In genomic region chr6:98688624-98689023, GRCm38 (mm10) we compare ENCODE assay signal across 31 mouse cellular contexts.
"Had no signal": no experiment of that assay in that cellular context is flagged by ENCODE, and none has a peak within 500 bp of the region (broad histone marks: within the 10 kb centered on the region; RNA-seq: fewer than 3 reads in every experiment).

No protein-coding gene starts in this region.

- ATAC-seq: hindbrain, embryonic 16.5 days; hindbrain, postnatal 0 days; inflammation-experienced regulatory T-cells, adult 6 months; intestine, embryonic 15.5 days; intestine, embryonic 16.5 days; intestine, postnatal 0 days had no signal

- H3K4me1 ChIP-seq: heart, embryonic 12.5 days; heart, embryonic 13.5 days; heart, embryonic 15.5 days; hindbrain, embryonic 12.5 days; hindbrain, embryonic 13.5 days; intestine, embryonic 15.5 days had no signal

- H3K9ac ChIP-seq: heart, embryonic 12.5 days; heart, embryonic 13.5 days; heart, embryonic 15.5 days; hindbrain, embryonic 12.5 days; hindbrain, embryonic 13.5 days; hindbrain, embryonic 14.5 days; hindbrain, embryonic 15.5 days; intestine, embryonic 15.5 days; kidney, embryonic 15.5 days had no signal

- DNase-seq: heart, postnatal 10 days; heart, postnatal 14 days; heart, postnatal 36 days; heart, postnatal 4 days; kidney, adult 11 months; kidney, adult 18-20 months; kidney, adult 2 months; kidney, adult 8-10 months; kidney, postnatal 10 days; kidney, postnatal 14 days; kidney, postnatal 25 days; kidney, postnatal 36 days; kidney, postnatal 4 days had no signal

- H3K4me3 ChIP-seq: heart, embryonic 12.5 days; heart, embryonic 13.5 days; heart, embryonic 15.5 days; hindbrain, embryonic 10.5 days; hindbrain, embryonic 12.5 days; hindbrain, embryonic 13.5 days; hindbrain, embryonic 15.5 days; intestine, embryonic 15.5 days; kidney, embryonic 15.5 days; layer of hippocampus, adult 2 months; left cerebral cortex, adult 2 months had no signal

- H3K36me3 ChIP-seq: heart, embryonic 12.5 days; heart, embryonic 13.5 days; heart, embryonic 15.5 days; hindbrain, embryonic 10.5 days; hindbrain, embryonic 12.5 days; hindbrain, embryonic 13.5 days; hindbrain, embryonic 15.5 days; intestine, embryonic 15.5 days; kidney, embryonic 15.5 days had no signal

- H3K27ac ChIP-seq: heart, embryonic 13.5 days; heart, embryonic 15.5 days; hindbrain, embryonic 10.5 days; hindbrain, embryonic 12.5 days; hindbrain, embryonic 13.5 days; hindbrain, embryonic 14.5 days; hindbrain, embryonic 15.5 days; hindbrain, postnatal 0 days; intestine, embryonic 15.5 days; kidney, embryonic 15.5 days; kidney, postnatal 0 days; layer of hippocampus, adult 2 months; left cerebral cortex, adult 2 months had no signal

- H3K9me3 ChIP-seq: heart, embryonic 12.5 days; heart, embryonic 13.5 days; heart, embryonic 15.5 days; hindbrain, embryonic 10.5 days; hindbrain, embryonic 12.5 days; hindbrain, embryonic 13.5 days; hindbrain, embryonic 15.5 days; intestine, embryonic 15.5 days; kidney, embryonic 15.5 days had no signal

- H3K27me3 ChIP-seq: heart, embryonic 12.5 days; heart, embryonic 13.5 days; heart, embryonic 15.5 days; hindbrain, embryonic 12.5 days; hindbrain, embryonic 13.5 days; hindbrain, embryonic 15.5 days; intestine, embryonic 15.5 days; kidney, embryonic 15.5 days had no signal

- H3K4me2 ChIP-seq: heart, embryonic 12.5 days; heart, embryonic 13.5 days; heart, embryonic 15.5 days; hindbrain, embryonic 12.5 days; hindbrain, embryonic 13.5 days; hindbrain, embryonic 14.5 days; hindbrain, embryonic 15.5 days; intestine, embryonic 15.5 days; kidney, embryonic 15.5 days had no signal
